Mouse (Mus musculus) spleen, postnatal 36 days (tissue): ENCODE measurements around the gene Ptpn5.

ENCODE experiments used
- DNase-seq, 2 experiments: peaks; one replicate each; pipeline ENCODE4 v3.0.0; 2022; ENCODE audit warnings: low spot score in 2 of 2, mixed read lengths in 1 of 2

The Ptpn5 gene

DNA sequence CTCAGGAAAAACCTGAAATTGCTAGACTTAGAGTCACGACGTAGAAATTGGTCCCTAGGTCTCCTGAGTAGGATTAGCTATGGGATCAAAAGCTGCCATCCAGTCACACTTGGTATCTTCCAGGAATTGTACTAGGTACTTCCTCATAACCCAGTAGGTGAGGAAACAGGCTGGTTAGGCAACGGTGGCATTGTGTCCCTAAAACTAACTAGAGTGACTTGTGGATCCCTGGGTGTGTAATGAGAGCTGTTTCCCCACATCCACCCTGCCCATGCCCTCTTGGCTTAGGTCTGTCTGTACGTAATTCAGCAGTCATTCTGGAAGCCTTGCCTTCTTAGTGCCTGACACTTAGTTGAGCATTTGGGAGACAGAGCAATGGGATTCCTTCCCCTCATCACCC, 77.2 kb downstream of the Ptpn5 start:
- no peak for DNase-seq

GRCm38 (mm10) chr7:47055744-47056143, 77.7 kb downstream of the Ptpn5 start:
- DNase-seq: peak; percentile 31 to 44

DNA sequence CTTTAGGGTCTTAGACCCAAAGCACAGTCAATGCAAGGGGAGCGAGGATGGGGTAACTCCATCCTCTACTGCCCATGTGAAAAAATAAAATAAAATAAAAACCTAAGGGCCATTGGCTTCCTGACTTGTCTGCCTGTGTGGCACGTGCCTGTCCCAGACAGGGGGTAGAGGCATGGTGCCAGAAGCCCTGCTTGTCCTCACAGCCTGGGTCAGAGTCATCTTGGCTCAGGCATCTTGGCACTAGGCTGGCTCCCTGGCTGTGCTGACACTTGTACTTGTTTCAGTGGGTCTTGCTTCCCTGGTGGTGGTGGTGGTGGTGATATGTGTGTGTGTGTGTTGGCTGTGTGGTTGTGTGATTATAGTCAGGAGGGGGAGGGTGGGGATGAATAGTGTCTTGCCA, 78.8 kb downstream of the Ptpn5 start:
- DNase-seq: no peak

GRCm38 (mm10) chr7:47053287-47053686, 80.2 kb downstream of the Ptpn5 start:
- DNase-seq: no peak

GRCm38 (mm10) chr7:47052276-47052675, 81.2 kb downstream of the Ptpn5 start:
- DNase-seq: no peak

- DNase-seq: peak; percentile 78 to 81
These were observed 81.9 kb downstream of the Ptpn5 start for GRCm38 (mm10) chr7:47051404-47052151.

- DNase-seq: peak; percentile 78 to 79
These were observed 82.7 kb downstream of the Ptpn5 start for GRCm38 (mm10) chr7:47050766-47051165.

- DNase-seq: peak; percentile 95
These were observed 83.1 kb downstream of the Ptpn5 start, which contains the start of gene Tmem86a for GRCm38 (mm10) chr7:47050366-47050765. Gene Tmem86a, plus strand, starts transcription at chr7:47050601.

DNA sequence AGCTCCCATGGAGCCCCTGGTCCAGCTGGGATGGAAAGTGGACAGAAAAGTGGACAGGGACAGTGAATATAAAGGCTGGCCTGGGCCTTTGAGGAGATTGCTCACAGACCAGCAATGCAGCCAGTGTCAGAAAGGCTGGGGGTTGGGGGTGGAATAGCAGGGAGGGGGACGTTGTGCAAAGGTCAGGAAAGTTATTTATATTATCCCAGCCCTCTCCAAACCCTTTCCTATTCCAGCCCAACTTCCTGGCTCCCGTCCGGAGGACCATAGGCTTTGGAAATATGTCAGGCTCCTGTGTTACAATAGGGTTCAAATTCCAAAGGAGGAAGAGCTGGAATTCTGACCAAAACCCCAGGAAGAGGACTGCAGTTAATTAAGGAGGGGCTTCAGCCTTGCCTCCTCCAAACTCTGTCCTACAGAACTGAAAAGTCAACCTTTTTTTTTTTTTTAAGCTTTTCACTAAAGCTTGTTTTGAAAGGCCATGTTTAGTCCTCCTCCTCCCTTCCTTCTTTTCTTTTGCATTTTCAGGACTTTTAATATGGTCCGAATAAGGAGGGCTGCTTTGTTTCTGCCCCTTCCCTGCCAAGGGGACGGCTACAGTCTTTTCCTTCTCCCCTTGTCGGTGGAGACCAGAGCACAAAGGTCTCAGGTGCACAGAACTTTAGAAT, 90.5 kb downstream of the Ptpn5 start:
- no peak for DNase-seq

DNA sequence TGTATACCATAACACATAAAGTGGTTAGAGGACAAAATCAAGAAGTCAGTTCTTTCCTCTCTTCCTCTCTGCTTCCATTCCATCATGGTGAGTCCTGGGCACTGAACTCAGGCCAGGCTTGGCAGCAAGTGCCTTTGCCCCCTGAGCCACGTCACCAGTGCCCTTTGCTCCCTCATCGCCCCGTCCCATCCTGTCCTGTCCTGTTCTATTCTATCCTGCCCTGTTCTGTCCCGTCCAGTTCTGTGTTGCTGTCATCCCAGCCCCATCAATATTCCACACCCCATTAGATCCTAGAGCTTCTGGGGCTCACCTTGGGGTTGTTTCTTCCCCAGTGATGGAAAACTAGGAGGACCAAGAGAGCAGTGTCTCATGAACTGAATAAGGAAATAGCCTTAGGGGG, 91.4 kb downstream of the Ptpn5 start:
- no peak for DNase-seq

GRCm38 (mm10) chr7:47041706-47042105, 91.8 kb downstream of the Ptpn5 start:
- DNase-seq: no peak

DNA sequence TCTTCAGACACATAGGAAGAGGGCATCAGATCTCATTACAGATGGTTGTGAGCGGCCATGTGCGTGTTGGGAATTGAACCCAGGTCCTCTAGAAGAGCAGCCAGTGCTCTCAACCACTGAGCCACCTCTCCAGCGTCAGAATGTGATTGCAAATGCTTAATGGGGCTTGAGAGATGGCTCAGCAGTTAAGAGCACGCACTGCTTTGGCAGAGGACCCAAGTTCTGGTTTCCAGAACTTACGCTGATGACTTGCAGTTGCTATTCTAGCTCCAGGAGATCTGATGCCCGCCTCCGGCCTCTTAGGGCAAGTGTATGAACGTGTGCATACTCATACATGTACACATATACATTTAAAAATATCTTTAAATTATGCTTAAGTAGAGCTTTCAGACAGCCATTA, 98.1 kb downstream of the Ptpn5 start:
- DNase-seq: no peak

GRCm38 (mm10) chr7:47034785-47035384, 98.6 kb downstream of the Ptpn5 start:
- no peak for DNase-seq

- no peak for DNase-seq
These were observed 102.1 kb downstream of the Ptpn5 start for GRCm38 (mm10) chr7:47031371-47031770.

- DNase-seq: no peak
These were observed 102.8 kb downstream of the Ptpn5 start for GRCm38 (mm10) chr7:47030517-47031193.
